Mouse (Mus musculus) layer of hippocampus, adult 11-12 months (tissue): Measurements from ENCODE around the gene Lin7a.

Source experiments
- DNase-seq: peaks from one replicate; pipeline ENCODE4 v3.0.0; 2022; ENCODE audit warnings: low spot score

Lin7a gene

DNA sequence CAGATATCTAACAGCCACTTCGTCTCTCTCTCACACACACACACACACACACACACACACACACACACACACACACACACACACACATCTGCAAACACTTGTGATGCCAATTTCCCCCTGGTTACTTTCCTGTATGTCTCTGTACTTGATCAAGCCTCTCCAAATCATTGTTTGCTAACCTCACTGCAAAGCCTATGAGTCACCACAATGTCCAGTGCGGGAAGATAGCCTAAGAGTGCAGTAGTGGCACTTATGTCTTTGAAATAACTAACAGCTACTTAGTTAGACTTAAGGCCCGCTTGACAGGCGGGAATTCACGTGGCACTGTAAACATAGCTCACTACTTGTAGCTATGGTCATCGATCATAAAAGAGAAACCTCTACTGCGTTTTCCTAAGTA, 196.3 kb downstream of the Lin7a start:
- DNase-seq, result no peak
